Mouse (Mus musculus): ENCODE results near the gene Ube2s. TPM values are rescaled to one million over a fixed set of nuclear protein-coding genes. Genes with fewer than 3 reads are reported as not detected.
"Not testable (repeated sequence)": the region's sequence is repeated elsewhere in the genome, so short reads cannot be mapped to it uniquely, and the experiment has no call there.

Gene Ube2s
- polyA plus RNA-seq (2012; rRNA removed) = 135 and 210 TPM in 2 replicates

GRCm38 (mm10) chr7:4812303-4813104 is at the start of gene Ube2s:
TSS of gene Ube2s (minus strand) at chr7:4812590.
- under 1% methylated on average over 62 of the region's 62 CpGs for WGBS
- no peak for TF ChIP-seq CTCF (IDR thresholded peaks at IDR 0.05; ENCODE audit: insufficient read depth, low read length)
- TF ChIP-seq POLR2A (IDR thresholded peaks at IDR 0.05; ENCODE audit: borderline replicate concordance, extremely low read depth, low read depth, low read length) = peak; percentile 85; the same call in 1 of the 2 replicates
- peak; percentile 97 for DNase-seq
- Histone ChIP-seq H3K4me3 (replicated peaks; ENCODE audit: extremely low read depth, low read depth, low read length) (peak within 1 kb of the TSS; percentile 76), H3K4me1 (ENCODE audit: control insufficient read depth, insufficient read depth, low read length) (no peaks in the 10 kb centered on the region)

- not testable (repeated sequence) for DNase-seq; H3K4me3 ChIP-seq (replicated peaks; ENCODE audit: extremely low read depth, low read depth, low read length); H3K4me1 ChIP-seq (ENCODE audit: control insufficient read depth, insufficient read depth, low read length)
Observed at GRCm38 (mm10) chr7:4860926-4861325, 48.5 kb upstream of the Ube2s start.

GRCm38 (mm10) chr7:4859418-4859978 is 47.1 kb upstream of the Ube2s start:
- peaks cover 3% of the 10 kb centered on the region for H3K4me1 ChIP-seq (ENCODE audit: control insufficient read depth, insufficient read depth, low read length)
- TF ChIP-seq POLR2A (IDR thresholded peaks at IDR 0.05; ENCODE audit: borderline replicate concordance, extremely low read depth, low read depth, low read length) (no peak), CTCF (IDR thresholded peaks at IDR 0.05; ENCODE audit: insufficient read depth, low read length) (no peak)
- 52% methylated on average over 12 of the region's 12 CpGs for WGBS
- H3K4me3 ChIP-seq (replicated peaks; ENCODE audit: extremely low read depth, low read depth, low read length) = no peak overlapping the region
- DNase-seq = no peak

More at GRCm38 (mm10) chr7:4860926-4861325, 48.5 kb upstream of the Ube2s start:
- WGBS = 74% methylated on average over 3 of the region's 3 CpGs

- WGBS = 61% methylated on average over 7 of the region's 7 CpGs
- no peak for DNase-seq
- Histone ChIP-seq H3K4me3 (replicated peaks; ENCODE audit: extremely low read depth, low read depth, low read length) (no peak overlapping the region), H3K4me1 (ENCODE audit: control insufficient read depth, insufficient read depth, low read length) (no peaks in the 10 kb centered on the region)
- TF ChIP-seq POLR2A (IDR thresholded peaks at IDR 0.05; ENCODE audit: borderline replicate concordance, extremely low read depth, low read depth, low read length) = no peak
- no peak for TF ChIP-seq CTCF (IDR thresholded peaks at IDR 0.05; ENCODE audit: insufficient read depth, low read length)
Observed at GRCm38 (mm10) chr7:4857321-4857720, 44.9 kb upstream of the Ube2s start.

GRCm38 (mm10) chr7:4856508-4856907 is 44.1 kb upstream of the Ube2s start:
- Histone ChIP-seq H3K4me1 (ENCODE audit: control insufficient read depth, insufficient read depth, low read length) (no peaks in the 10 kb centered on the region), H3K4me3 (replicated peaks; ENCODE audit: extremely low read depth, low read depth, low read length) (no peak overlapping the region)
- WGBS = 89% methylated on average over 9 of the region's 9 CpGs
- TF ChIP-seq CTCF (IDR thresholded peaks at IDR 0.05; ENCODE audit: insufficient read depth, low read length) = no peak
- no peak for TF ChIP-seq POLR2A (IDR thresholded peaks at IDR 0.05; ENCODE audit: borderline replicate concordance, extremely low read depth, low read depth, low read length)
- DNase-seq = no peak

GRCm38 (mm10) chr7:4853613-4854012 is 41.2 kb upstream of the Ube2s start:
- WGBS = 72% methylated on average over 3 of the region's 3 CpGs
- no peaks in the 10 kb centered on the region for H3K4me1 ChIP-seq (ENCODE audit: control insufficient read depth, insufficient read depth, low read length)
- no peak overlapping the region for H3K4me3 ChIP-seq (replicated peaks; ENCODE audit: extremely low read depth, low read depth, low read length)
- no peak for TF ChIP-seq POLR2A (IDR thresholded peaks at IDR 0.05; ENCODE audit: borderline replicate concordance, extremely low read depth, low read depth, low read length)
- TF ChIP-seq CTCF (IDR thresholded peaks at IDR 0.05; ENCODE audit: insufficient read depth, low read length) = no peak
- no peak for DNase-seq

GRCm38 (mm10) chr7:4851315-4851688 is 38.9 kb upstream of the Ube2s start:
- Histone ChIP-seq H3K4me1 (ENCODE audit: control insufficient read depth, insufficient read depth, low read length) (no peaks in the 10 kb centered on the region), H3K4me3 (replicated peaks; ENCODE audit: extremely low read depth, low read depth, low read length) (no peak overlapping the region)
- no peak for DNase-seq
- 71% methylated on average over 8 of the region's 8 CpGs for WGBS
- TF ChIP-seq CTCF (IDR thresholded peaks at IDR 0.05; ENCODE audit: insufficient read depth, low read length) (no peak), POLR2A (IDR thresholded peaks at IDR 0.05; ENCODE audit: borderline replicate concordance, extremely low read depth, low read depth, low read length) (no peak)

GRCm38 (mm10) chr7:4850621-4851314 is 38.4 kb upstream of the Ube2s start:
- 77% methylated on average over 11 of the region's 11 CpGs for WGBS
- TF ChIP-seq POLR2A (IDR thresholded peaks at IDR 0.05; ENCODE audit: borderline replicate concordance, extremely low read depth, low read depth, low read length) (no peak), CTCF (IDR thresholded peaks at IDR 0.05; ENCODE audit: insufficient read depth, low read length) (no peak)
- DNase-seq = no peak

GRCm38 (mm10) chr7:4849372-4849771 is 37.0 kb upstream of the Ube2s start:
- Histone ChIP-seq H3K4me3 (replicated peaks; ENCODE audit: extremely low read depth, low read depth, low read length) (no peak overlapping the region), H3K4me1 (ENCODE audit: control insufficient read depth, insufficient read depth, low read length) (no peaks in the 10 kb centered on the region)
- TF ChIP-seq CTCF (IDR thresholded peaks at IDR 0.05; ENCODE audit: insufficient read depth, low read length) (no peak), POLR2A (IDR thresholded peaks at IDR 0.05; ENCODE audit: borderline replicate concordance, extremely low read depth, low read depth, low read length) (no peak)
- WGBS = 48% methylated on average over 9 of the region's 9 CpGs
- no peak for DNase-seq

More at GRCm38 (mm10) chr7:4850621-4851314, 38.4 kb upstream of the Ube2s start:
- Histone ChIP-seq H3K4me1 (ENCODE audit: control insufficient read depth, insufficient read depth, low read length) (no peaks in the 10 kb centered on the region), H3K4me3 (replicated peaks; ENCODE audit: extremely low read depth, low read depth, low read length) (no peak overlapping the region)
